Mouse (Mus musculus) brain, embryonic 14.5 days (tissue): ENCODE measurements around the gene Nsg1.

ENCODE experiments used
- CTCF ChIP-seq: fragments of 200-500 bp; IDR thresholded peaks from 2 replicates; pipeline ENCODE4 v1.5.1; 2012; ENCODE audit warnings: inconsistent platforms, mild to moderate bottlenecking, moderate library complexity, borderline replicate concordance; ENCODE audit not compliant: insufficient read depth, insufficient read length; ENCODE audit errors: extremely low read depth
- POLR2A ChIP-seq: fragments of 200-500 bp; IDR thresholded peaks from 2 replicates; pipeline ENCODE4 v1.6.1; 2012; ENCODE audit warnings: mild to moderate bottlenecking, inconsistent platforms, borderline replicate concordance; ENCODE audit not compliant: poor library complexity, insufficient read depth, insufficient read length, severe bottlenecking; ENCODE audit errors: extremely low read depth

DNA sequence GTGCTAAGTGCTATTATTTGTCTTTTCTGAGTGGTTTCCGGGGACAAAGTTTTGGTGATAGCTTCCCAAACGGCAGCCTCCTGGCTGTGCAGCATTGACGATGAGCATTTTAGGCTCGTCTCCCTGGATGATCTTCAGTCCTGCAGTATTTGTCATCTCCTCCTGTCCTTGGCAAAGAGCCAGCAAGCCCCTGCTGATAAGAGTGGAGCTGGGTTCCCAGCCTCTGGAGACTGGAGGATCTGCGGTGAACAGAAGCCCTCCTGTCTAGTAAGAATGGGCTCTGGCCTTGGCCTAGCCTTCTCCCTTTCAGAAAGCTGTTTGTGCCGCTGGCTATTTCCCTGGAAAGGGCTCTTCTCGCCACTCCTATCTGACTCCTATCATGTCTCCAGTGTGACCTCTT, 38.0 kb downstream of the Nsg1 start:
- no peak for TF ChIP-seq CTCF
- TF ChIP-seq POLR2A, result no peak
